Mouse (Mus musculus) cerebellum, adult 2 months (tissue): ENCODE data around the gene Cep72. TPM values are rescaled to one million over a fixed set of nuclear protein-coding genes. Genes with fewer than 3 reads are reported as not detected.
"Not testable (repeated sequence)": the region's sequence is repeated elsewhere in the genome, so short reads cannot be mapped to it uniquely, and the experiment has no call there.

Experiments used
- DNase-seq, 2 experiments: peaks; one replicate each; pipeline ENCODE4 v3.0.0; 2021
- H3K27ac ChIP-seq: fragments of 200-500 bp; 2 replicates; pipeline ENCODE4 v1.5.1; 2012; ENCODE audit warnings: low read length, control low read depth, inconsistent platforms; ENCODE audit not compliant: insufficient read depth
- H3K27me3 ChIP-seq: fragments of 200-500 bp; 2 replicates; pipeline ENCODE4 v1.6.1; 2012; ENCODE audit warnings: inconsistent platforms, mild to moderate bottlenecking, low read length, moderate library complexity; ENCODE audit not compliant: control insufficient read depth, insufficient read depth
- H3K4me1 ChIP-seq: fragments of 200-500 bp; 2 replicates; pipeline ENCODE4 v1.6.1; 2011; ENCODE audit warnings: low read length; ENCODE audit not compliant: control insufficient read depth, insufficient read depth
- H3K4me3 ChIP-seq: fragments of 200-500 bp; replicated peaks from 2 replicates; pipeline ENCODE3; 2011; ENCODE audit warnings: mild to moderate bottlenecking, low read depth, low read length, control low read depth; ENCODE audit not compliant: insufficient read depth
- CTCF ChIP-seq: fragments of 200-500 bp; IDR thresholded peaks from 2 replicates; pipeline ENCODE4 v1.5.1; 2011; ENCODE audit warnings: low read depth, mild to moderate bottlenecking, control low read depth, low read length, moderate library complexity, borderline replicate concordance; ENCODE audit not compliant: insufficient read depth
- POLR2A ChIP-seq: fragments of 200-500 bp; IDR thresholded peaks from 2 replicates; pipeline ENCODE4 v1.6.1; 2011; ENCODE audit warnings: low read length, control low read depth, borderline replicate concordance; ENCODE audit not compliant: insufficient read depth
- WGBS: fragments of 180-500 bp; shearing (Covaris S2); methylation state at CpG from one replicate; pipeline ENCODE4 v1.1.7; 2018; 5-methylcytosine and 5-hydroxymethylcytosine counted together
- polyA plus RNA-seq: library from polyadenylated mRNA; depleted of rRNA; stranded (reverse); fragments of >200 nt; gene quantifications from 2 replicates; pipeline ENCODE4 v1.2.3, GENCODE M21; 2012

The Cep72 gene
- polyA plus RNA-seq, 1 experiment = 8.2 TPM

DNA sequence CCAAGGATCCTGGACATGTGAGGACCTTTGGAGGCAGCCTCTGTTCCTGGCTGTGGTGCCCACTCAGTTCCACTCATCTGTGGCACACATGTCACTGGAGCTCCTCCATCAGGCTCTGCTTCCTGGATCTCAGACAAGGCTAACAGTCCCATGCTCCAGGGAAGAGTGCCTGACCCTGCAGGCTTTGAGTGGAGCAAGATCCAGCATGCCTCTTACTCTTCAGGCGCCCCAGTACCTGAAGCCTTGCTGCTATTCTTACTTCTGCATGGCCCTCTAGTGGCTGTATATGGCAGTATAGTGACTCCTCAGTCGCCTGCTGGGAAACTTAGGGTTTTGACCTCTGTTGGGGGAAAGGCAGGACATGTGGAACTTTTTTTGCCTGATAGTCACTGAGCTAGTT, 35.9 kb downstream of the Cep72 start:
- Histone ChIP-seq H3K27me3 (no peaks in the 10 kb centered on the region), H3K27ac (0 out of 2 replicates have a peak overlapping the region, but pooled peaks have one; percentile 1), H3K4me3 (no peak overlapping the region), H3K4me1 (peaks cover 27% of the 10 kb centered on the region)
- DNase-seq = peak; percentile 49 to 53
- WGBS = 10% methylated on average over 2 of the region's 2 CpGs
- no peak for TF ChIP-seq POLR2A
- TF ChIP-seq CTCF = peak; percentile 58; the same call in 1 of the 2 replicates

DNA sequence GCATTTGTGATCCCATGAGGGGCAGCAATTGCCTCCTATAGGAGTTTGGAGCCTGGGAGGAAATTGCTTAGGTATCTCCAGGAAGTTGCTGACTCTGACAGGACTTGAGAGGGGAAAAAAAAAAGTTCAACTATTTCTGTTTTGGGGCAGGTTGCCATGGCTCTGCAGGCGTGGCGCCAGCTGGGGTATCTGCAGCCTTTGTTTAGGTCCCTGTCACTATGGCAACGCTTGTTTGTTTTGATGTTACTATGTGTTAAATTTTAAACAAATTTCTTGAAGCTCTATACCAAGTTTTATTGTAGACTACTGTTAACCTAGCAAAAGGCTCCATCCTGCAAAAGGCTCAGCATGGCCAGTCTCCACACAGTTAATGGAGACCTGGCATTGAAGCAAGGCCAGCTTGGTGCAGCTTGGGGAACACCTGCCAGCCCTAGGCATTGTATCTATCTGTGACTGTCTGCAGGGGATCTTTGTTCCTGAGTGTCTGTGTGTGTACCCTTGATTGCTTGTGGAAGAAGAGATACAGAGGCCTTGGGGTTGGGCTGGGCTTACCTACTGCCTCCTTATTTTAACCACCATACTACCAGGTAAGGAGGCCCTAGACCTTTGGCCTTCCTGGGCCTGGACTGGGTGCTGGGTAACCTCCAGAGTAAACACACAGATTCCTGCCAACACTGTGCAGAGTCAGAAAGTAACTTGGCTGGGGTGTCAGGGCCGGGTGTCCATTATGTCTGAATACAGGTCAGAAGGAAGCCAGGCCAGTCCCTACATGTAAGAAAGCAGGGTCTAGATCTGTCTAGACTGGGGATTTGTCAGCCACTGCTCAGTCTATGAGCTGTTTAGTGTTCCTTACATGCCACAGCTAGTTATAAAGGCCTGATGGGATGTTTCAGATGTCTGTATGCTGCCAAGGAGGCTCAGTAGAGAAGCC, 36.7 kb downstream of the Cep72 start:
- peak overlapping the region; percentile 38; the same call in 1 of the 2 replicates for H3K27ac ChIP-seq
- DNase-seq = peak; percentile 52 to 61
- H3K27me3 ChIP-seq = no peaks in the 10 kb centered on the region
- H3K4me1 ChIP-seq = peaks cover 27% of the 10 kb centered on the region
- H3K4me3 ChIP-seq = no peak overlapping the region
- WGBS = 44% methylated on average over 4 of the region's 4 CpGs
- no peak for TF ChIP-seq CTCF
- no peak for TF ChIP-seq POLR2A

DNA sequence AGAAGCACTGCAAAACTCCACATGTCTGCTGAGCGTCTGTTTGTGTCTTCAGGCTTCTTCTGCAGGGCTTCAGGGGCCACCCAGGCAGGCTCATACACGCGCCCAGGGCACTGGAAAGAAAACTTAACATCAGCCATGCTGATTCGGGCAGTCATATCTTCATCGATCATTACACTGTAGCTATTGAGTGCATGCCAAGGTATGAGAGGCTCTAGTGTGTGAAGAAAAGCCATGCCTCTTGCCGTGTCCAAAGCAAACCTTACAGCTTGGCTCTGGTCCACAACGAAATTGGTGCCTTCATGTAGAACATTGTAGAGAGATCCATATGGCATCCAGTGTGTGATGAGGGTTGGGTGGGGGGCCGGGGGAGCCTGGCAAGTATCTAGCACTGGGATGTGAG, 43.1 kb downstream of the Cep72 start:
- not testable (repeated sequence) for DNase-seq, H3K27me3 ChIP-seq, H3K4me3 ChIP-seq, H3K27ac ChIP-seq
- peaks cover 15% of the 10 kb centered on the region for H3K4me1 ChIP-seq
- 32% methylated on average over 8 of the region's 8 CpGs for WGBS

DNA sequence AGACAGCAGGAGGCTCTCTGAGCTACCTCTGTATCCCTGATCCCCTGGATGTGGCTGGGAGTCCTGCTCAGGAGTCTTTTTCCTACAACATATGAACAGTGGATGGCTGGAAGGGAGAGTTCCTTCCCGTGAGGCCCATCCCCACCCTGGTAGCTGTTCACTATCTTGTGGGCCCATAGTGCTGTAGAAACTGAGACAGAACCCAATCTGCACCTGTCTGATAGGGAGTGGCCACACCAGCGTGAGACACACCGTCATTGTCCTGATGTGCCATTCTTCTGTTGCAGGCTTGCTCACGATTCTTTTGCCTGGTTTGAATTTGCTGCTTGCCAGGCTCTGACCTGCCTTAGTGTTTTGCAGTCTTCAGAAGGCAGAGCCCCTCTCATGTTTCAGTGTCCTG, 44.7 kb downstream of the Cep72 start:
- no peak for TF ChIP-seq CTCF
- DNase-seq = no peak
- Histone ChIP-seq H3K4me3 (no peak overlapping the region), H3K27ac (no peak overlapping the region), H3K4me1 (peaks cover 12% of the 10 kb centered on the region), H3K27me3 (no peaks in the 10 kb centered on the region)
- 73% methylated on average over 4 of the region's 4 CpGs for WGBS

DNA sequence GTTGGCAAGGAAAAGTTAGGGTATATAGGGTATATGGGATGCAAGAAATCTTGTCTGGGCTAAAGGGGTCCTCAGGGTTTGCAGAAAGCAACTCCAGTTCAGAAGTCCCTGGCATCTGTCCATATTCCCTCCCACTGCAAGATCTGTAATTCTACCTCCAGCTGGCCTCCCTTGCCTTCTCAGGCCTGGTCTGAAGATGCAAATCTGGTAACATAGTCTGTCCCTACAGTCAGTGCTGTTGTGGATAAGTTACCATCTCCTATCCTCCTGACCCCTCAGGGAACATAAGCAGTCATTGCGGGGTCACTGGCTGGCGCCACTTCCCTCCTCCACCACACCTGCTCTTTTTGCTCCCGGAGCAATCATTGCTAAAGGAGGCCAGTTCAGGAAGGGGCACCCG, 46.2 kb downstream of the Cep72 start:
- Histone ChIP-seq H3K27me3 (no peaks in the 10 kb centered on the region), H3K27ac (no peak overlapping the region), H3K4me1 (peaks cover 20% of the 10 kb centered on the region), H3K4me3 (no peak overlapping the region)
- 47% methylated on average over 4 of the region's 4 CpGs for WGBS
- TF ChIP-seq CTCF (no peak), POLR2A (no peak)
- DNase-seq = no peak

DNA sequence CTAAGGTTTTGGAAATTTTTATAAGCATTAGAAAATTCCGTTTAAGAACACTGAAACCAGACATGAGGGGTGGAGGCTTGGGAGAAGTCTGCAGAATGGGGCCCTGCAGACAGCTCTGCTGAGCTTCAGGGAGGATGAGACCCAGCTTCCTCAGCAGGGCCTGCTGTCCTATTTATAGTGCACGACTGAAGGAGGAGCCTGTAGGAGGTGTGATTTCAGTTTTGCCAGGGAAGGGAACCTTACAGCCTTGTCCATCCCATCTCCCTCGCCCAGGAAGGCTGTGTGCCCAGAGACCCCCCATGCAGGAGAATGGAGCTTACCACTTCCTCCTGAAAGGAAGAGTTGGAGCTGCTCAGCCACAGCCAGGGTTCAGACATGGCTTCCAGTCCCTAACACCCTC, 51.4 kb downstream of the Cep72 start:
- peak overlapping the region; percentile 63 for H3K4me3 ChIP-seq
- DNase-seq = peak; percentile 66 to 71
- peak overlapping the region; percentile 58 for H3K27ac ChIP-seq
- peak; percentile 51; the same call in 1 of the 2 replicates for TF ChIP-seq POLR2A
- no peak for TF ChIP-seq CTCF
- WGBS = 2% methylated on average over 3 of the region's 3 CpGs
- H3K27me3 ChIP-seq = no peaks in the 10 kb centered on the region
- H3K4me1 ChIP-seq = peaks cover 10% of the 10 kb centered on the region; the same call in 1 of the 2 replicates

DNA sequence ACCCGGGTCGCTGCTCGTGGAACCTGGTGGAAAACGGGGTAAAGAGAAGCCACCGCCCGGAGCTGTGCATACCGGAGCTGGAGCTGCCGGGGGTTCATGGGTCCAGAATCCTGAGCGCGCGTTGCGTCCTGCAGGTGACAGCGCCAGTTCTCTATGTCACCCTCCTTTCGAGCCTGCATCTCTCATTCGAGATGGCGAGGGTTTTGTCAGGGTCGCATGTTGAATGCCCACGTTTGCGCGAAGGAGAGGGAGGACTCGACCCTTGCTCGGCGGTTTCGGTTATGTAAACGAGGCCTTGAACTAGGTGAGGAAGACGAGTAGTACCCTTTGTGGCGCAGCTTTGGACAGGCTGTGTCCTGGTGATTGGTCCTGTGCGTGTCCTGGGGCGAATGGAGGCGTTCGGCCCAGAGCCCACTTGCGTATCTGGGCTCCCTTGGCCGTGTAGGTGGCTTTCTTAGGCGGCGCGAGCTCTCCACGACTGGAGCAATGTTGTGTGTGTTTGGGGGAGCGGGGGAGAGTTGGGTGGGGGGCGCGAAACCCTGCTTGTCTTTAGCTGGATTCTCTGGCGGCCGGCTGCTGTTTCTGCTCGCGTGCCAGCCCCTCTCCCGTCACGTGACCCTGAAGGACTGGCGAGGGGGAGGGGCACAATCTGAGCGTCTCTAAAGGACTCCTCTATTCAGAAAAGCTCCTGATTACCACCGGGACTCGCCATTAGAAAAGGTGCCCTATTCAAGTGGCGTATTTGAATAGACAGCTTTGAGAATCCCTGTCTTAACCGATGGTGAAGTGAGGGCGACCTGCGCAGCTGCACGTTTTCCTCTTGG, 52.1 kb downstream of the Cep72 start:
- Histone ChIP-seq H3K4me3 (peak overlapping the region; percentile 63), H3K4me1 (peaks cover 10% of the 10 kb centered on the region; the same call in 1 of the 2 replicates), H3K27ac (peak overlapping the region; percentile 52), H3K27me3 (no peaks in the 10 kb centered on the region)
- TF ChIP-seq POLR2A (no peak), CTCF (no peak)
- under 1% methylated on average over 55 of the region's 55 CpGs for WGBS
- peak; percentile 86 for DNase-seq
